Mouse (Mus musculus) heart, embryonic 10.5 days (tissue): Measurements from ENCODE around the gene Mycl. TPM values are rescaled to one million over a fixed set of nuclear protein-coding genes. Genes with fewer than 3 reads are reported as not detected.
A peak's percentile ranks its signal among the peaks of the same experiment; 100 is the strongest.
"Not testable (repeated sequence)": the region's sequence is repeated elsewhere in the genome, so short reads cannot be mapped to it uniquely, and the experiment has no call there.

ENCODE experiments used
- DNase-seq: peaks from one replicate; pipeline ENCODE4 v3.0.0-alpha.2; 2017; ENCODE audit warnings: low spot score
- H3K27ac ChIP-seq: fragments of 300-500 bp; sonication (generic); 2 replicates; pipeline ENCODE4 v1.5.1; 2016; ENCODE audit warnings: mild to moderate bottlenecking
- H3K27me3 ChIP-seq: fragments of 300-500 bp; sonication (generic); 2 replicates; pipeline ENCODE4 v1.6.1; 2016; ENCODE audit warnings: mild to moderate bottlenecking; ENCODE audit not compliant: poor library complexity, insufficient read depth, severe bottlenecking
- H3K36me3 ChIP-seq: fragments of 300-500 bp; sonication (generic); 2 replicates; pipeline ENCODE4 v1.6.1; 2016; ENCODE audit warnings: mild to moderate bottlenecking, moderate library complexity
- H3K4me1 ChIP-seq: fragments of 300-500 bp; sonication (generic); 2 replicates; pipeline ENCODE4 v1.6.1; 2016; ENCODE audit warnings: mild to moderate bottlenecking
- H3K4me3 ChIP-seq: fragments of 300-500 bp; sonication (generic); 2 replicates; pipeline ENCODE4 v1.5.1; 2016; ENCODE audit warnings: mild to moderate bottlenecking, moderate library complexity
- H3K9me3 ChIP-seq: fragments of 300-500 bp; sonication (generic); 2 replicates; pipeline ENCODE4 v1.6.1; 2016; ENCODE audit warnings: mild to moderate bottlenecking, moderate library complexity
- WGBS: fragments of 180-500 bp; shearing (Covaris S2); methylation state at CpG from one replicate; pipeline ENCODE4 v1.1.7; 2016; 5-methylcytosine and 5-hydroxymethylcytosine counted together
- polyA plus RNA-seq: library from polyadenylated mRNA; unstranded; fragments of >200 nt; fragmentation: Nextera tagmentation; extraction: Ambion mirVana; gene quantifications from 2 replicates; pipeline ENCODE4 v1.2.1, GENCODE M21; 2016

The Mycl gene
- polyA plus RNA-seq, 1 experiment from 2014 or later, result 8.6 TPM

DNA sequence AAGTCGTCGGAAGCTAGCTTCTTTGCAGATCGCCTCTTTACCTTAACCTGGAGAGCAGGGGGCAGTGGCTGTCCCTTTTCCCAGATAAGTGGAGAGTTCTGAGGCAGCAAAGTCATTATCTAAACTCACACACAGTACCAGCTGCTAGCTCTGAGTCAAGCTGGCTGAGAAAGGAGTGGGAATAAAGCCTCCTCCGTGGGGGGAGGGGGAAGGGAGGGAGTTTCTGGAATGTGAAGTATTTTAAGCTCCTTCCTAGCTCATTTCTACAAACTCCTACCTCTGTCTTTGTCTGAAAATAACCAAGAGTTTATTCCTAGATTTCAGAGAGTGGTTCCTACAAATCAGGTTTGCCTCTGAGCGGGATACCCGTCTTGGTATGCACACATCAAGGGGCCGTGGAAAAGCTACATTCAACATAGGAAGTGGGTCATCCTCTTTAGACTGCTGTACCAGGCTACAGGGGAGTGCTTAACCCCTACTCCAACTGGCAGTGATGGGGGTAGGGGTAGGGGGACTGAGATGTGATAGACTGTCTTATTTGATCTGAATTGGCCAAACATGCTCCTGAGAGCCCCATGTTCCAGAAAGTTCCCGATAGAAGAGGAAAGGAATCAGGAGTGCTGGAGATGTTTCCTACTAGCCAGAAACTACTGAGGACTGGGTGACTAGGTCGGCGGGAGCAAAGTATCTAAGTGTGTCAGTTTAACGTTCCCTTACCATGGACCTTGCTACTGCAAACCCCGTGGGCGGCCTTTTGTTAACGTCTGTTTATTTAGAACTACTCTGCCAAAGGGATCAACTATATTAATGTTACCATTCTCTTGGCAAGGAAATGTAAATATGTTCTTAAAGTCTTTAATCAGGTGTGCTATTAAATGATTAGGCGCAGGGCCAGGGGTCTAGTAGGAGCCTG, 9.9 kb downstream of the Mycl start:
- 25% methylated on average over 15 of the region's 15 CpGs for WGBS
- Histone ChIP-seq H3K9me3 (no peaks in the 10 kb centered on the region), H3K4me1 (peaks cover 19% of the 10 kb centered on the region), H3K27ac (peak overlapping the region; percentile 56), H3K27me3 (peaks cover 5% of the 10 kb centered on the region; the same call in 1 of the 2 replicates), H3K36me3 (no peaks in the 10 kb centered on the region; the same call in 1 of the 2 replicates), H3K4me3 (peak overlapping the region; percentile 18; the same call in 1 of the 2 replicates)
- DNase-seq, result no peak

DNA sequence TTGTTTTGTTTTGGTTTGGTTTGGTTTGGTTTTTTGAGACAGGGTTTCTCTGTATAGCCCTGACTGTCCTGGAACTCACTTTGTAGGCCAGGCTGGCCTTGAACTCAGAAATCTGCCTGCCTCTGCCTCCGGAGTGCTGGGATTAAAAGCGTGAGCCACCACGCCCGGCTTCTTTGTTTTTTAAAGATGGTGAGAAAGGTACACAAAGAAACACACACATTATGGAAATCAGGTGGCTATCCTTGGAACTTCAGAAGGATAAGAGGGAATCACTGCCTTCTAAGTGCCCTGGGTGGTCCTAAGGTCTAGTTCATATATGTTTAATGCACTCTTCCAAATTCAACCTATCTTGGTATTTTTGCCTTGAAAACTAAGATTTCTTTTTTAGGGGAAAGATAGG, 17.0 kb downstream of the Mycl start:
- not testable (repeated sequence) for DNase-seq, H3K27me3 ChIP-seq, H3K4me3 ChIP-seq, H3K9me3 ChIP-seq, H3K27ac ChIP-seq, H3K36me3 ChIP-seq
- H3K4me1 ChIP-seq, result peaks cover 18% of the 10 kb centered on the region
- 85% methylated on average over 4 of the region's 4 CpGs for WGBS

DNA sequence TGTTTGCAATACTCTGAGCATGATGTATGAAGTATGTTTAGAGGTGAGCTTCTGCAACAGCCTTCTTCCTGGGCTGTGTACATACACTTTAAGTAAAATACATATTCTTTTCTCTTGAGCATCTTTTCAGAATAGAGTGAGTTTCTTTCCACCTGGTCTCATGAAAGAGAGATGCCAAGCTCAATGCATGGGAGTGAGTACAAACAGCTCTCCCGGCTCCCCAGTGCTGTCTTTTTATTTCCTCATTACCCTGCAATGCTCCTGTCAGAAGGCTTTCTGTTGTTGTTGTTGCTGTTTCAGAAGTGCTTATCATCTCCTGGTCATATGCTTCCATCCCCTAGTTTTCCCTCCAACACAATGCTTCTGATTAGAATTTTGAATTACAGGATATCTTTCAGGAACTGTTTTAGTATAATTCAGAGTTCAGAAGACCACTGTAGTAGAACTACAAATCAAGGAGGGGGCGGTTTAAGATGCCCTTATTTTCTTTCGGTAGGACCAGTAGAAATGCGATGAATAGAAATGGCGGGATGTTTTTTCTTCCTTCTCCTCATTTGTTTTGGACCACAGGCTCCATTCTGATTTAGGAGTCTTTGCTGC, 18.0 kb downstream of the Mycl start:
- Histone ChIP-seq H3K27me3 (no peaks in the 10 kb centered on the region), H3K36me3 (no peaks in the 10 kb centered on the region), H3K4me1 (peaks cover 27% of the 10 kb centered on the region), H3K27ac (no peak overlapping the region), H3K4me3 (no peak overlapping the region), H3K9me3 (no peaks in the 10 kb centered on the region)
- WGBS, result 69% methylated on average over 5 of the region's 5 CpGs
- DNase-seq, result no peak

DNA sequence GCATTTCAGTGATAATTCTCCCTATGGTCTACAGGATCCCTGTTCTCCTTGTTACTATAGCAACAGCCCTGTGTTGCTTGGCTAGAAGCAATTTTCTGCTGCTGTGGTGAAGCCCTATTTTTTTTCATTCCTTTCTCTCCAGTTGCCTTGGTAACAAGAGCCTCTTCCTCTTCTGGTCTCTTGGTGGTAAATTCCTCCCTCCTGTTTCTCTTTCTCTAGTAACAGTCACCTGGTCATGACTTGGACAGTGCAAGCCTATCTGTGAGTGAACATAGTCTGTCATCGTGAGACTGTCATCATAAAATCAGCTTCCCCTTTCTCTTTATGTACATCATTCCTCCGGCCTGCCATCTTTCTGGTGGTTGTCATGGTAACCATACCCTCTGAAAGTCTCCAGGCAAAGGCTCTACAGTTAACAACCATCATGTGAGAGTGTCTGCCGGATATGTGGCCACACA, 18.5 kb downstream of the Mycl start:
- H3K36me3 ChIP-seq, result peaks cover 3% of the 10 kb centered on the region; the same call in 1 of the 2 replicates
- no peak overlapping the region for H3K4me3 ChIP-seq
- H3K9me3 ChIP-seq, result no peaks in the 10 kb centered on the region
- no peak for DNase-seq
- WGBS, result 68% methylated on average over 3 of the region's 3 CpGs
- no peaks in the 10 kb centered on the region for H3K27me3 ChIP-seq
- no peak overlapping the region for H3K27ac ChIP-seq
- peaks cover 32% of the 10 kb centered on the region for H3K4me1 ChIP-seq

DNA sequence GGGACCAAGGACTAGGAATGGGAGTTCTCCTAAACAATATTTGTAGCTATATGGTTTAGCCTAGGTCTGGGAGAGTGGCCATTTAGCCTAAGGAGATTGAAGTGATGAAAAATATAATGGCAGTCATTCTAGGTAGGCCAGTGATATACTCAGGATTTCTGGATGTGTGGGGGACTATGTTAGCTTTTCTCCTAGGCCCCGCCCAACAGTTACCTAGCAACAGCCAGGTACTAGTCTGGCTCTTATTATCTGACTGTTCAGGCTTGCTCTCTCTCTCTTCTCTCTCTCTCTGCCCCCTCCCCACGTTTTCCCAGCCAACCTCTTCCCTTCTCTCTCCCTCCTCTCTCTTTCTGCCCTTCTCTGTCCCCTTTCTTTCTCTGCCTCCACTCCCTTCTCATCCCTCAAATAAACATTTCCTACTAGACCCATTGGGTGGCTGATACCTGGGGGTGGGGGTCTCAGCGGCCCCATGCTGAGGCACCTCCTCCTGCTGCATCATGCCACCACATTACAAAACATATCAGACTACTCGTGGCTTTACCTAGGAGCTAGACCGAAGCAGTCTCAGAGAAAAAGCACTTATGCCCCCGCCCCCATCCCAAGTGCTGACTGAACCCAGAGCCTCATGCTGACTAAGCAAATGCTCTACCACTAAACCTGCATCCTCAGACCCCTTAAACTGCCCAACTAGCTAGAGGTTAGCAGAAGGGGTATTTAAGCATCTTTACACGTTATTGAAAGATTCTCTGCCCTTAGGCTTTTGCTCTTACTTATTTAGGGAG, 19.2 kb downstream of the Mycl start:
- WGBS, result 33% methylated on average over 7 of the region's 7 CpGs
- no peaks in the 10 kb centered on the region for H3K27me3 ChIP-seq
- peaks cover 35% of the 10 kb centered on the region for H3K4me1 ChIP-seq
- no peak overlapping the region for H3K4me3 ChIP-seq
- DNase-seq, result no peak
- no peak overlapping the region for H3K27ac ChIP-seq
- peaks cover 6% of the 10 kb centered on the region for H3K36me3 ChIP-seq
- H3K9me3 ChIP-seq, result no peaks in the 10 kb centered on the region

DNA sequence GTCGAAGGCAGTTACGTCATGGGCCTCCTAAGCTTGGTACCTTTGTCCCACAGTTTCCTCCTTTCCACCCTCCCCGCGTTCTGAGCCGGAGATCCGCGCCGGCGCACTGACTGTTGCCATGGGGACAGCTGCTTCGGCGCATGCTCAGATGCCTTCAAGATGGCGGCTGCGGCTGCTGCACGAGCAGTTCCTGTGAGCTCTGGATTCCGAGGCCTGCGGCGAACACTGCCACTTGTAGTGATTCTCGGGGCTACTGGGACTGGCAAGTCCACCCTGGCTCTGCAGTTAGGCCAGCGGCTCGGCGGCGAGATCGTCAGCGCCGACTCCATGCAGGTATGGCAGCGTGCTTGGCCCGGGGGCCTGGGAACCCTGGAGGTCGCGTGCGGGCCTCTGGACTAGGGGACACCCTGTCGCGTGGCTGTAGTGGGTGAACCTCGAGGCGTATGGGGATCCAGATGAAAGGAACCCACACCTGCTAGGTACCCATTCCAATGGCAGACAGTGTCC, 21.1 kb downstream of the Mycl start, which contains the start of gene Trit1:
Gene Trit1, plus strand, starts transcription at position 147 of the 507 bp plus-strand sequence.
- H3K4me1 ChIP-seq, result peaks cover 35% of the 10 kb centered on the region
- peaks cover 13% of the 10 kb centered on the region for H3K36me3 ChIP-seq
- no peaks in the 10 kb centered on the region for H3K27me3 ChIP-seq
- DNase-seq, result peak; percentile 98
- under 1% methylated on average over 34 of the region's 34 CpGs for WGBS
- no peaks in the 10 kb centered on the region for H3K9me3 ChIP-seq
- peak within 1 kb of the TSS; percentile 95 for H3K27ac ChIP-seq
- peak within 1 kb of the TSS; percentile 86 for H3K4me3 ChIP-seq

DNA sequence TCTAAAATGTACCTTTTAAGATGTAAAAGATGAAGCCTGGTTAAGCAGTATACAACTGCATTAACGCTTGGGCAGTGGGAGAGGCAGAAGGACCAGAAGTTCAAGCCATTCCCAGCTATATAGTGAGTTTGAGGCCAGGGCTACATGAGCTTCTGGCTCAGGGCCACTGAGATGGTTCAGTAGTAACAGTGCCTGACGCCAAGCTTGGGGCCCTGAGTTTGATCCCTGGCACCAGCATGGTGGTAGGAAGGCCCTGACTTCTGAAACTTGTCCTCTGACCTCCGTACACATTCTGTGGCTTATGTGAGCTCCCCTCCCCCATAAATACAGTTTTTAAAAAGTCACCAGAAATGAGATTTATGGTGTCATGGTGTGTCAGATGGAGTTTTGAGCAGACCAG, 26.1 kb downstream of the Mycl start:
- WGBS, result 95% methylated on average over 3 of the region's 3 CpGs
- H3K27me3 ChIP-seq, result no peaks in the 10 kb centered on the region
- no peak overlapping the region for H3K4me3 ChIP-seq
- H3K36me3 ChIP-seq, result peaks cover 40% of the 10 kb centered on the region
- no peaks in the 10 kb centered on the region for H3K9me3 ChIP-seq
- DNase-seq, result no peak
- H3K27ac ChIP-seq, result no peak overlapping the region
- H3K4me1 ChIP-seq, result peaks cover 23% of the 10 kb centered on the region

DNA sequence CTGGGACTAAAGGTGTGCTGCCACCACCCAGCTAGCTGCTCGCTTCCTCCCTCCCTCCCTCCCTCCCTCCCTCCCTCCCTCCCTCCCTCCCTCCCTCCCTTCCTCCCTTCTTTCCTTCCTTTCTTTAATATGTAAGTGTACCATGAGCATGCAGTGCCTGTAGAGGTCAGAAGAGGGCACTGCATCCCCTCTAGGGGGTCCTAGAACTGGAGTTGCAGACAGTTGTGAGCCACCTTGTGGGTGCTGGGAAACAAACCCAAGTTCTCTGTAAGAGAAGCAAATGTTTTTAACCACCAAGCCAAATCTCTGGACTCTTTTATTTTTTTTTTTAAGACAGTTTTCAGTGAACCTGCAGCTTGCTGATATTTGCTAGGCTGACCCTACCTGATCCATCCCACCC, 27.4 kb downstream of the Mycl start:
- Histone ChIP-seq H3K36me3 (peaks cover 52% of the 10 kb centered on the region), H3K27ac (no peak overlapping the region), H3K27me3 (no peaks in the 10 kb centered on the region), H3K4me1 (peaks cover 14% of the 10 kb centered on the region), H3K9me3 (no peaks in the 10 kb centered on the region), H3K4me3 (no peak overlapping the region)
- 100% methylated on average over 1 of the region's 1 CpGs for WGBS
- no peak for DNase-seq

DNA sequence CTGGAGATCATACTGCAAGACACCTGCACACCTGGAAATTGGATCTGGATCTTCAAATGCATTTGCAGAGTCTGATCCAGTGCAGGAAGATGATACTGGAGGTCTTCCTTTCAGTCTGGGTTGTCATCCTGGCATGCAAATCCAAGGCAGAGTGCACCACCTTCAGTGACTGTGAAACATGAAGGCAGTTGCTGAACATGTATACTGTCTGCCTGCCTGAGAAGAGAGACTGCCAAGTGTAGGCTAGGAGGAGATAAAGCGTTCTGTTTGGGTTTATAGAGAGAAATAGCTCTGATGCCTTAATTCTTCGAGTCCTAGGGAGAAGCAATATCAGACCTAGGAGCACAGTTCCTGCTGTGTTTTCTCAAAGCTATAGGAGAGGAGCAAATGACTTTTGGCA, 30.0 kb downstream of the Mycl start:
- WGBS, result 76% methylated on average over 2 of the region's 2 CpGs
- no peak for DNase-seq
- peaks cover 54% of the 10 kb centered on the region for H3K36me3 ChIP-seq

DNA sequence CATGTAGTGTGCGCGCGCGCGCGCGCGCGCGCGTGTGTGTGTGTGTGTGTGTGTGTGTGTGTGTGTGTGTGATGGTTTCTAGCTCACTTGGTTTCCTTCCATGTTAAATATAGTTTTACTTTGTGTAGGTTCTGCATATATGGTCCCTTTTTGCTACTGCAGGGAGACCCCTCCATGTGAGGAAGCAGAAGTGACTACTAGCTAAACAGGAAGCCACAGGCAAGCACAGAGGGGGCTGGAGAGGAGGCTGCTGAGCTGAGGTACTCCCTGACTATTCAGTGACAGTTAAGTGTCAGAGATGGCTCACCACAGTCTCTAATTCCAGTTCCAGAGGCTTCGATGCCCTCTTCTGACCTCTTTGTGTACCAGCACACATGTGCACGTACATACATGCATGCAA, 30.7 kb downstream of the Mycl start:
- no peaks in the 10 kb centered on the region for H3K27me3 ChIP-seq
- DNase-seq, result no peak
- no peak overlapping the region for H3K4me3 ChIP-seq
- H3K36me3 ChIP-seq, result peaks cover 61% of the 10 kb centered on the region
- H3K9me3 ChIP-seq, result no peaks in the 10 kb centered on the region
- 95% methylated on average over 13 of the region's 13 CpGs for WGBS
- H3K27ac ChIP-seq, result no peak overlapping the region
- H3K4me1 ChIP-seq, result no peaks in the 10 kb centered on the region

More for the DNA sequence above, 30.0 kb downstream of the Mycl start:
- H3K27me3 ChIP-seq, result no peaks in the 10 kb centered on the region
- H3K27ac ChIP-seq, result no peak overlapping the region
- no peaks in the 10 kb centered on the region for H3K4me1 ChIP-seq
- H3K9me3 ChIP-seq, result no peaks in the 10 kb centered on the region
- no peak overlapping the region for H3K4me3 ChIP-seq

DNA sequence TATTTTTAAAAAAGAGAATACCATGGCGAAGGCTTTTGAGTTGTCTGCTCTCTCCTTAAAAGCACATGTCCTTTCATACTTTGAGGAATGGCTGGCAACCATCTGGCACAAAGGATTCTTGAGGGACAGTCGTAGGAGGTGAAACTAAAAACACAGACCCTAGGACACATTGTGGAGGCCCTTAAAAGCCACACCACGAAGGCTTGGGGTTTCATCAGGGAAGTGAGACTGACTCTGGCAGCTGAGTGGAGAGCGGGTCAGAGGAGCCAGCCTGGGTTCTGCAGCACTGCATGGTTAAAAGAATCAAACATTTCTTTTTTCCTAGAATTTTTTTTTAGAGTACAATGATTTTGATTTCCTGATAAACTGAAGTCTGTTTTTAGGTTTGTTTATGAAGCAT, 31.1 kb downstream of the Mycl start:
- WGBS, result 80% methylated on average over 4 of the region's 4 CpGs
- peaks cover 63% of the 10 kb centered on the region for H3K36me3 ChIP-seq
- no peak overlapping the region for H3K27ac ChIP-seq
- H3K4me1 ChIP-seq, result no peaks in the 10 kb centered on the region
- no peak for DNase-seq
- H3K9me3 ChIP-seq, result no peaks in the 10 kb centered on the region
- H3K27me3 ChIP-seq, result no peaks in the 10 kb centered on the region
- no peak overlapping the region for H3K4me3 ChIP-seq

DNA sequence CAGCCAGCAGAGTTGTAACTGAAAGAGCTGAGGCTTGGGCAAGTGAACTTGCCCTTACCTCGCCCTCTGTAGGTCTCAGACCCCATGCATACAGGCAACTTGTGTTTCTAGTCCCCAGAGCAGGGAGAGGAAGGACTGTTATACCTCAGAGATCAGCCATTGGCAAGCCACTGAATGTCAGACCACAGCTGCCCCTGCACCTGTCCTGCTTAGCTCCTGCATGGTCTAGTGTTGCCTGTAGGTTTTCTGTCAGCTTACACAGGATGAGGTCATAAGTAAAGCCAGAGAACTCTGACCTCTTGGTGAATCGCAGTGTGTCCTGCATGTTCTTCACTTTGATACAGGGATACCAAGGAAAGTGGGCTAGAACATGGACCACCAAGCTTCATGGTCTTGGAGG, 39.4 kb downstream of the Mycl start:
- H3K27me3 ChIP-seq, result no peaks in the 10 kb centered on the region
- DNase-seq, result no peak
- WGBS, result 85% methylated on average over 2 of the region's 2 CpGs
- H3K36me3 ChIP-seq, result peaks cover 41% of the 10 kb centered on the region
- H3K4me1 ChIP-seq, result peaks cover 21% of the 10 kb centered on the region; the same call in 1 of the 2 replicates
- H3K4me3 ChIP-seq, result no peak overlapping the region
- H3K9me3 ChIP-seq, result no peaks in the 10 kb centered on the region
- no peak overlapping the region for H3K27ac ChIP-seq
